Mouse (Mus musculus): Measurements from ENCODE around the gene Xrcc5. TPM values are rescaled to one million over a fixed set of nuclear protein-coding genes. Genes with fewer than 3 reads are reported as not detected.
A peak's percentile ranks its signal among the peaks of the same experiment; 100 is the strongest.

Gene Xrcc5
- polyA plus RNA-seq, 1 experiment from 2014 or later = 48.7 TPM

GRCm38 (mm10) chr1:72293869-72294663 lies 13.2 kb upstream of the Xrcc5 start:
- no peaks in the 10 kb centered on the region for H3K27me3 ChIP-seq (ENCODE audit: low read depth, poor library complexity, severe bottlenecking)
- 63% methylated on average over 4 of the region's 4 CpGs for WGBS
- H3K27ac ChIP-seq (replicated peaks) = no peak overlapping the region
- H3K4me1 ChIP-seq = no peaks in the 10 kb centered on the region
- no peak overlapping the region for H3K4me3 ChIP-seq
- H3K9me3 ChIP-seq (replicated peaks) = no peaks in the 10 kb centered on the region
- H3K36me3 ChIP-seq = no peaks in the 10 kb centered on the region
- no peak for DNase-seq (ENCODE audit: low spot score)

- DNase-seq (ENCODE audit: low spot score) = no peak
- Histone ChIP-seq H3K9me3 (replicated peaks) (no peaks in the 10 kb centered on the region), H3K4me3 (no peak overlapping the region), H3K27me3 (ENCODE audit: low read depth, poor library complexity, severe bottlenecking) (no peaks in the 10 kb centered on the region), H3K36me3 (no peaks in the 10 kb centered on the region), H3K4me1 (no peaks in the 10 kb centered on the region), H3K27ac (replicated peaks) (no peak overlapping the region)
- WGBS = 92% methylated on average over 8 of the region's 8 CpGs
Measured at GRCm38 (mm10) chr1:72295746-72296145, 11.5 kb upstream of the Xrcc5 start.

- no peaks in the 10 kb centered on the region for H3K27me3 ChIP-seq (ENCODE audit: low read depth, poor library complexity, severe bottlenecking)
Measured at GRCm38 (mm10) chr1:72301845-72302244, 5.4 kb upstream of the Xrcc5 start.

GRCm38 (mm10) chr1:72306241-72306640 lies 980 bp upstream of the Xrcc5 start:
- DNase-seq (ENCODE audit: low spot score) = no peak
- Histone ChIP-seq H3K4me3 (no peak overlapping the region), H3K27ac (replicated peaks) (peak overlapping the region; percentile 92)

More at GRCm38 (mm10) chr1:72301845-72302244, 5.4 kb upstream of the Xrcc5 start:
- DNase-seq (ENCODE audit: low spot score) = no peak
- no peak overlapping the region for H3K4me3 ChIP-seq
- H3K9me3 ChIP-seq (replicated peaks) = no peaks in the 10 kb centered on the region
- H3K4me1 ChIP-seq = peaks cover 6% of the 10 kb centered on the region; the same call in 1 of the 2 replicates
- H3K36me3 ChIP-seq = no peaks in the 10 kb centered on the region
- no peak overlapping the region for H3K27ac ChIP-seq (replicated peaks)
- WGBS = 86% methylated on average over 1 of the region's 1 CpGs

GRCm38 (mm10) chr1:72306679-72307181 lies 491 bp upstream of the Xrcc5 start:
- H3K36me3 ChIP-seq = peaks cover 8% of the 10 kb centered on the region
- peak overlapping the region; percentile 92 for H3K27ac ChIP-seq (replicated peaks)
- H3K27me3 ChIP-seq (ENCODE audit: low read depth, poor library complexity, severe bottlenecking) = no peaks in the 10 kb centered on the region
- H3K4me3 ChIP-seq = peak overlapping the region; percentile 63
- DNase-seq (ENCODE audit: low spot score) = no peak
- 6% methylated on average over 11 of the region's 11 CpGs for WGBS
- no peaks in the 10 kb centered on the region for H3K9me3 ChIP-seq (replicated peaks)
- H3K4me1 ChIP-seq = peaks cover 33% of the 10 kb centered on the region

More at GRCm38 (mm10) chr1:72306241-72306640, 980 bp upstream of the Xrcc5 start:
- Histone ChIP-seq H3K36me3 (peaks cover 4% of the 10 kb centered on the region; the same call in 1 of the 2 replicates), H3K9me3 (replicated peaks) (no peaks in the 10 kb centered on the region), H3K27me3 (ENCODE audit: low read depth, poor library complexity, severe bottlenecking) (no peaks in the 10 kb centered on the region), H3K4me1 (peaks cover 33% of the 10 kb centered on the region)
- 70% methylated on average over 3 of the region's 3 CpGs for WGBS

- peaks cover 33% of the 10 kb centered on the region for H3K4me1 ChIP-seq
- WGBS = 71% methylated on average over 4 of the region's 4 CpGs
- H3K27me3 ChIP-seq (ENCODE audit: low read depth, poor library complexity, severe bottlenecking) = no peaks in the 10 kb centered on the region
- H3K9me3 ChIP-seq (replicated peaks) = no peaks in the 10 kb centered on the region
- no peak for DNase-seq (ENCODE audit: low spot score)
- H3K4me3 ChIP-seq = no peak overlapping the region
- H3K27ac ChIP-seq (replicated peaks) = no peak overlapping the region
- peaks cover 24% of the 10 kb centered on the region for H3K36me3 ChIP-seq
Measured at GRCm38 (mm10) chr1:72308919-72309318, 1.7 kb downstream of the Xrcc5 start.

- Histone ChIP-seq H3K9me3 (replicated peaks) (no peaks in the 10 kb centered on the region), H3K27ac (replicated peaks) (no peak overlapping the region), H3K4me1 (peaks cover 33% of the 10 kb centered on the region), H3K27me3 (ENCODE audit: low read depth, poor library complexity, severe bottlenecking) (no peaks in the 10 kb centered on the region), H3K36me3 (peaks cover 28% of the 10 kb centered on the region), H3K4me3 (no peak overlapping the region)
- no peak for DNase-seq (ENCODE audit: low spot score)
- 72% methylated on average over 6 of the region's 6 CpGs for WGBS
Measured at GRCm38 (mm10) chr1:72309744-72310424, 2.7 kb downstream of the Xrcc5 start.

- H3K4me1 ChIP-seq = peaks cover 24% of the 10 kb centered on the region
- H3K9me3 ChIP-seq (replicated peaks) = no peaks in the 10 kb centered on the region
- H3K4me3 ChIP-seq = no peak overlapping the region
- no peaks in the 10 kb centered on the region for H3K27me3 ChIP-seq (ENCODE audit: low read depth, poor library complexity, severe bottlenecking)
- 85% methylated on average over 9 of the region's 9 CpGs for WGBS
- no peak for DNase-seq (ENCODE audit: low spot score)
- H3K27ac ChIP-seq (replicated peaks) = no peak overlapping the region
- H3K36me3 ChIP-seq = peaks cover 52% of the 10 kb centered on the region
Measured at GRCm38 (mm10) chr1:72312701-72313398, 5.6 kb downstream of the Xrcc5 start.

- Histone ChIP-seq H3K4me1 (peaks cover 18% of the 10 kb centered on the region), H3K27ac (replicated peaks) (no peak overlapping the region), H3K9me3 (replicated peaks) (no peaks in the 10 kb centered on the region), H3K4me3 (no peak overlapping the region), H3K27me3 (ENCODE audit: low read depth, poor library complexity, severe bottlenecking) (no peaks in the 10 kb centered on the region), H3K36me3 (peaks cover 59% of the 10 kb centered on the region)
- WGBS = 79% methylated on average over 5 of the region's 5 CpGs
- DNase-seq (ENCODE audit: low spot score) = no peak
Measured at GRCm38 (mm10) chr1:72313399-72314039, 6.3 kb downstream of the Xrcc5 start.

GRCm38 (mm10) chr1:72315447-72315846 lies 8.2 kb downstream of the Xrcc5 start:
- Histone ChIP-seq H3K4me1 (no peaks in the 10 kb centered on the region), H3K9me3 (replicated peaks) (no peaks in the 10 kb centered on the region), H3K36me3 (peaks cover 78% of the 10 kb centered on the region), H3K4me3 (no peak overlapping the region), H3K27me3 (ENCODE audit: low read depth, poor library complexity, severe bottlenecking) (no peaks in the 10 kb centered on the region), H3K27ac (replicated peaks) (no peak overlapping the region)
- 86% methylated on average over 4 of the region's 4 CpGs for WGBS
- no peak for DNase-seq (ENCODE audit: low spot score)

- peaks cover 83% of the 10 kb centered on the region for H3K36me3 ChIP-seq
- DNase-seq (ENCODE audit: low spot score) = no peak
- 79% methylated on average over 8 of the region's 8 CpGs for WGBS
Measured at GRCm38 (mm10) chr1:72316409-72316808, 9.2 kb downstream of the Xrcc5 start.

GRCm38 (mm10) chr1:72316901-72317300 lies 9.7 kb downstream of the Xrcc5 start:
- Histone ChIP-seq H3K27me3 (ENCODE audit: low read depth, poor library complexity, severe bottlenecking) (no peaks in the 10 kb centered on the region), H3K27ac (replicated peaks) (no peak overlapping the region), H3K4me1 (no peaks in the 10 kb centered on the region), H3K4me3 (no peak overlapping the region), H3K36me3 (peaks cover 81% of the 10 kb centered on the region), H3K9me3 (replicated peaks) (no peaks in the 10 kb centered on the region)
- DNase-seq (ENCODE audit: low spot score) = no peak
- WGBS = 88% methylated on average over 7 of the region's 7 CpGs

More at GRCm38 (mm10) chr1:72316409-72316808, 9.2 kb downstream of the Xrcc5 start:
- no peak overlapping the region for H3K27ac ChIP-seq (replicated peaks)
- no peak overlapping the region for H3K4me3 ChIP-seq
- no peaks in the 10 kb centered on the region for H3K27me3 ChIP-seq (ENCODE audit: low read depth, poor library complexity, severe bottlenecking)
- H3K4me1 ChIP-seq = no peaks in the 10 kb centered on the region
- no peaks in the 10 kb centered on the region for H3K9me3 ChIP-seq (replicated peaks)

All from midbrain, embryonic 10.5 days (tissue).